Mouse (Mus musculus): ENCODE measurements around the gene Slc9a2.
"Not testable (repeated sequence)": the region's sequence is repeated elsewhere in the genome, so short reads cannot be mapped to it uniquely, and the experiment has no call there.

The Slc9a2 gene

DNA sequence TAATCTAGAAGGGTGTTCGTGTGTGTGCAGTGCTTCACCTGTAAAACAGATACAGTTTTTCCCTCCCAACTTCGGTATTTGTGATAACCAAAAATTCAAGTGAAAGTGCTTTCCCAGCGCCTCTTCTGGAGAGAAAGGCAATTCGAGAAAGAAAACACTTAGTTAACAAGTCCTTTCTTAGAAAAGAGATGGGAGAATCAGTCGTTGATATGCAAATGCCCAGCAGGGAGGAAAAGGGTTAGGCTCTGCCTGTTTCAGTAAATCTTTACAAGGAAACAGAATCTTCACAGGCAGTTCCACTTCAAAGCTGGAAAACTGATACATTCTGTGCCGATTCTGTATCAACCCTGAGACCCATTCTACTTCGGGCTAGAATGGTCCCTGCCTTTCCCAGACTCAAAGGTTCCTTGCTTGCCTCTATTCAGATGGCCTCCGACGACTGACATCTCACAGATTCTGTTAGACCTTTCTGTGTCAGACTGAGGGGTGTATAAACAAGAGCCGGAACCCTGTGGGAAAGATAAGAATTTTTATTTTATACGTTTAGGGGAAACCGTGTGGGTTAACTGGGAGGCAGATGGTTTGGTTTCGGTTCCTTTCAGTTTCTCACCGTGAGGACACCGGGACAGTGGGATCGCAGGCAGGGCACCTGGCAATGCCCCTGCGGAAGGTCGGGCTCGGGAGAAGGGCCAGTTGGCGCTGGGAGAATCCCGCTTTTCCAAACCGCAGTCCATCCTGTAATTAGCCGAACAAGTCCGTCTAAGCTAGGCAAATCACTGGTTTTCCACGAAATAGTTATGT lies at the start of gene Slc9a2:
TSS of gene Slc9a2 (plus strand) at position 508 of the 801 bp plus-strand sequence.
- peak; percentile 43 for DNase-seq (ENCODE audit: extremely low spot score)

DNA sequence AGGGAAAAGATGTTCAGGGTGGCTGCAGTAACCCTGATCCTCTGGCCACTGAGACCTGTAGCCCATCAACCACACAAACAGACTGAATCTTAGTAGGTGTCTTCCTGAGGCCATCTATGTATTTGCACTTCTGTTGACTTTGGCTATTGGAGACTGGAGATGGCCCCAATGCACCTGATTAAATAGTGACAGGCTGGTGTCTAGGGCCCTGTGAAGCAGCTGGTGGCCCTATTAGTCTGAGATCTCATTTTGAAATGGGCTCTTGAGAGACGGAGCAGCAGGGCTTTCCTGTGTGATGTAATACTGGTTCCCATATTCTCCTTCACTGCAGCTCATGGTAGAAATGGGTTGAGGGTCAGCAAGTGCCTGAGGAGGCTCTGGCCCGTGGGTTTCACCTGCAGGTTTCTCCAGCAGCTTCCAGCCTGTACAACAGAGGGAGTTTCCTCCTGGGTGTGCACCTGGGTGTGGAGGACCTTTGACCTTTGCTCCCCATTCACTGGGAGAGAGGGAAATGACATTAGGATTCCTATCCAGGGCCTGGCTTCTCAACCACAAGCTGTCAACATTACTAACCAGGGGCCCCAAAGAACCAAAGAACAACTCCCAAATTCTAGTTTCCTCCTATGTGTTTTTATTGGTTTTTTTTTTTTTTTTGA lies 47.8 kb upstream of the Slc9a2 start:
- DNase-seq (ENCODE audit: extremely low spot score): no peak

DNA sequence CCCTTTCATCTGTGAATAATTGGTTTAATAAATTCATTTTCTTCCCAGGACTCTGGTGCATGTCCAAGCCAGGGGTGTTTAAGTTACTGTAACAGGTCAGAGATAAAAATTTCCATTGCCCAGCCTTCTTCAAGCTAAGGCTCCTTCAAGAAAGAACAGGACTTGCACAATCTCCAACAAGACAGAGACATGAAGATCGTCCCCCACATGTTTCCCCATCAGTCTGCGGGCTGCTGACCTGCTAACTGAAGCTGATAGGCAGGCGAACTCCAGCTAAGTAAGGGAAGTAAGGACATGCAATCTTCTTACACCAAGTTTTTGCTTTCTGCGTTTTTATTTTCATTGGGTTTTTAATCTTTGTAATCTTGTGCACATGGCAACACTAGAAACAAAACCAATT lies 45.8 kb upstream of the Slc9a2 start:
- no peak for DNase-seq (ENCODE audit: extremely low spot score)

DNA sequence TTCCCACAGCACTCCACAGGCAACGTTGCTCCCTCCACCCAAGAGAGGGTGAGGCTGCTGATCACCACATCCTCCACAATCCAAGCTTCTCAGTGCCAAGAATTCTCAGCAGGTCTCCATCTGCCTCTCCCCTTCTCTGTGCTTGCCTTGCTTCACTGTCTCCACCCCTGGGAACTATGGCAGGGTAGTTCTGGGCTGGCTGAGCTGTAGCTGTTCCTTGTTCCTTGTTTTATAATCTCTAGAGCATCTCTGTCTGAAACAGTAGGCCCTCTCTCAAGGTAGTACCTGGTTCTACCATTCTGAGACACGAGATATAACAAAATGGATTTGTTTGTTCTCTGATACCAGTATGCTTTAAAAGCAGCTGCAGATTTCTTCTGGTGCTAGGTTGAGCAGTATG lies 32.1 kb upstream of the Slc9a2 start:
- no peak for DNase-seq (ENCODE audit: extremely low spot score)

DNA sequence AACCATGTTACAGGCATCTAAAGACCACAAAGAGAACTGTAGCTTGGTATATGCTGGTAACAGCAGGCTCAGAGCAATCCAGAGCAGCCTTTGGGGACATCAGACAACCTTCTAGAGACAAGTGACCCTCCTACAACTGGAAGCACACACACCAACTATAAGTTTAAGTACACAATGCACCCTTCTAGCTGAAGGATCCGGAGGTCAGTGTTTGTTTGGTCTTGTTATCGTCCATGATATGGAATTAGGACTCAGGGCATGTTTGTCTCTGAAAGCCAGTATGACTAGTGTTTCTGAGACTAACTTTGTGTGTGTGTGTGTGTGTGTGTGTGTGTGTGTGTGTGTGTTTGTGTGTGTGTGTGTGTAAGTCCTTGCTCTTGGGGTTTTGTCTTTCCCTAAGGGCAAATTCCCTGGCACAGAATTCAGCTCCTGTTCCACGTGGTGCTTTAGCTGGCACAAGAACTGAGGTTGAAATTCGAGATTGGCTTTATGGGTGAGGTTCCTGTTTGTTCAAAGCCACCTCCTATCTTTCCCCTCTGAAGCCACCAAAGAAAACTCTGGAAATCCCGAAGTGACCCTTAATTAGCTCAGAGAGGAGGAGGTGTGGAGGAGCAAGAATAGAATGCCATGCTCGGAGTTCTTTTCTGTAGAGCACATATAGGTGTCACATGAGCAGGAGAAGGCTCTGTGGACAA lies 29.4 kb upstream of the Slc9a2 start:
- no peak for DNase-seq (ENCODE audit: extremely low spot score)

DNA sequence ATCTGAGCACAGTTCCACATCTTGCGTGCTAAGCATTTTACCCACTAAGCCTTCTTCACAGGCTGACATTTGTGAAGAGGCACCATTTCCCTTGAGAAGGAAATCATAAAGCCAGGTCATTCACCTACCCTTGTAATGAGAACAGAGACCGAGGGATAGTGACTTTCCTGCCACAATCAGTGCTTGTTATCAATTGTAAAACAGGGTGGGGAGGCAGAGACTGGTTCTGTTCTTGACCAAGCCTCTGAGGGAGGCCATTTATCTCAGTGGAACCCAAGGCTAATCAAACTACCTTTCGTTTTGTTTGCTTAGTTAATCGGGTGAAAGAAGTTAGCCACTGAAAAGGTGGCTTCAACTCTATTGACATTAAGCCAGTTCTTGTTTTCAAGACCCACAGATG lies 23.3 kb upstream of the Slc9a2 start:
- no peak for DNase-seq (ENCODE audit: extremely low spot score)

DNA sequence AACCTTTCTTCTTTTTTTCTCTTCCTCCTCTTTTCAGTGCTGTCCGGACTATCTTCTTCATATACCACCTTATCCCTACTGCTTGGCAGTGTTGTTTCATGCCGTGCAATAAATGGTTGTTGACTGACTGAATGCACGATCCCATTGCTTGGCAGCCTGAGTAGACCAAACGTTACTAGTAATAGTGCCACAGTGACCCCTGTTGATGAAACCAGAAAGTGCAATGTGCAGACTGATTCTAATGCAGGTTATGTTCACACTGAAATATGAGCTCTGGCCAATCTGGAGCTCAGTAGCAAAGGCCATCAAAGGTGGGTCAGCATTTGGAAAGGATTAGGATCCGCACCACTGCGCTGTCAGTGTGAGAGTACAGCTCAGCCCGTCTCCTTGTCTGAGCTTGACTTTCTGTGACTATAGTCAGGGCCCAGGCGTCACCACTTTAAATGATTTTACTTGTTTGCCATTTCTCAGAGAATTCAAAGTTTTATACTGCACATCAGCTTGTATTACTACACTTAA lies 22.3 kb upstream of the Slc9a2 start:
- peak; percentile 72 for DNase-seq (ENCODE audit: extremely low spot score)

DNA sequence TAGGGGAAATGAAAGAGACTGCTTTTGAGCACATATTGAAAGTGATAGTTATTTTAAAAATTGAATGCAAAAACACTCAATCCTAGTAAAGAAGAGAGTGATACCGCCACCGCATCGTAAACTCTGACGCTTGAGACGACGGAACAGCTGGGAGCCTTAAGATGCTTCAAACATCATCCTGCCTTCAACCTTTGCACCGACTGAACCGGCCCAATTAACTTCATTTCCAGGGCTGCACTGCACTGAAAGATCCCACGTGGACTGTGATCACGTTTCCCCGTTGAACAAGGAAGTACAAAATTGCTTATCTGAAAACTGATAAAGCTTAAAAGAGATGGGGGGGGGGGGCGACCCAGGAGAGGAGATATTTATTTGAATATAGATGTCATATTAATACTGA lies 21.4 kb upstream of the Slc9a2 start:
- no peak for DNase-seq (ENCODE audit: extremely low spot score)

DNA sequence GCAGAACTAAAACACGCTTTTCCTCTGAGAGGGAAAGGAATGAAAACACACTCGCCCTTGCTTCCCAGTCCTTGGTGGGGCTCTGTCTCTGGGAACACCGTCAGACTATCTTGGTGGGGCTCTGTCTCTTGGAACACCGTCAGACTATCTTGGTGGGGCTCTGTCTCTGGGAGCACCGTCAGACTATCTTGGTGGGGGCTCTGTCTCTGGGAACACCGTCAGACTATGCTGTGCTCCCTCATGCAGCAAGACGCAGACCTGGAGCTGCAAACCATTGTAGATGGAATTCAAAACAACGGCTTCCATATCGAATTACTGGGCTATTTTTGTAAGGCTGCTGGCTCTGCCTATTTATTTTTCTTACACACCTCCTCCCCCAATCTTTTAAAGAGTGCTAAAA lies 20.9 kb upstream of the Slc9a2 start:
- no peak for DNase-seq (ENCODE audit: extremely low spot score)

DNA sequence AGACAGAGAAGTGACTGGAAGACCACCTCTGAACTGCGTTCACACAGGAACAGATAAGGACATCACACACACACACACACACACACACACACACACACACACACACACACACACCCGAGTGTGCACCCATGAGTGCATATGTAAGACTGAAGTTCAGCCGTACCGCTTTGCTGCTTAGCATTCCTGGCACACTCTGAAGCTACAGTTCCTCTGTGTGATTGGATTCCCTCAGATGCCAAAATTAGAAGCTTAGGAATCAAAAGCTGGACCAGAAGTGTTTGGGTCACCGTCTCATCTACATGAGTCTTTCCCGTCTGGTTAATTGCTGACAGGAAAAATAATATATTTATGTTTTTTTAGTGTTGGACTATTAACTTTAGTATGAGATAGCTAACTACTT lies 19.5 kb upstream of the Slc9a2 start:
- no peak for DNase-seq (ENCODE audit: extremely low spot score)

DNA sequence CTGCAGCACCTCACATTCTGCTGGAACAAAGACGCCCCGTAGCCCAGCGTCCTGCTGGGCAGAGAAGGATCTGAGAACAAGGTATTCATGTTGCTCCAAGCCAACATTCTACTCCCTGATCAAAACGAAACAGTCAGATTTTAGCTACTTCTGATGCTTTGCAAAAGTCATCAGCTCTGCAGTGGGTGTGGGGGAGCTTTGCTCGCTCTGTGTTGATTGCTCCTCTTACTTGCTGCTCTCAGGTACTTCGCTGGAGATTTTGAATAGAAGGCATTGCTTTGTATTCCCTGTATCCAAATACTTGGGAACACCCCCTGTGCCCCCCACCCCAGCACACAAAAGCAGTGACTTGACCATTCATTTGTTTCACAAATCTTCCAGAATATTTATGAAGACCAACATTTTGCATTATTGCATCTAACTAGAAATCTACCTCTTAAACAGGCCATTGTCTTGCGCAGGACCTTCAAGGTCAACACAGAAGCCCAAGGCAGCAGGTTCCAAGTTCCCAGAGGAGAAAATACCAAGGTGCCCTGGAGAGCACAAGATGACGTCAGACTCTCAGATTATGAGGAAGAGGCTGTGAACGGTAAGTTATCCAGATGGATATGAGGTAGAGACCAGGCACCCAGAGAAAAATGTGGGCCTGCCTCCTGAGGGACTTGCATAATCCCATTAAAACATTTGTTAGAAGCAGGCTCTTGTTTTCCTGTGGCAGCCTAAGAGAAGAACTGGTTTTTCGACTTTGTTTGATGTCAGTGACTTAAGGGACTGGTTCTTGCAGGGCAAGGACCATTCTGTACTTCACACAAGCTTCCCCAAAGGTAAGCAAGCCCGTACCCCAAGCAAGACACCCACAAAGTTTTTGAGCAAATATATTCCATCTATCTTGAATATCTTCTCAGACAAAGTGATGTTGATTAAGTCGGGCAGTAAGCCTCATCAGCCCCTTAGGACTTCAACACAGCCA lies 14.7 kb upstream of the Slc9a2 start:
- no peak for DNase-seq (ENCODE audit: extremely low spot score)

DNA sequence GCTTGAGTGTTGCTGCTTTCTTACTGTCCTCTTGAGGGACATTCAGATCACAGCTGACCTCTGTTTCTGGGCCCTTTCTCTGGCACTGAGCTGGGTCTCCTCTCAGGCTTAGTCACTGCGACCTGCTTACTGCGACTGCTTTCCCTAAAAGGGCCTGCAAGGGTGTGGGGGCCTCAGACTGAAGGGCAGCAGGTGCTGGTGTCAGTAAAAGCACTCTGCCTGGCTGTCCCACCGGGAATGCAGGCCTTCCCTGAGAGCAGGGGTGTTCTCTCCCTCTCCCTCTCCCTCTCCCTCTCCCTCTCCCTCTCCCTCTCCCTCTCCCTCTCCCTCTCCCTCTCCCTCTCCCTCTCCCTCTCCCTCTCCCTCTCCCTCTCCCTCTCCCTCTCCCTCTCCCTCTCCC lies 12.9 kb upstream of the Slc9a2 start:
- not testable (repeated sequence) for DNase-seq (ENCODE audit: extremely low spot score)

DNA sequence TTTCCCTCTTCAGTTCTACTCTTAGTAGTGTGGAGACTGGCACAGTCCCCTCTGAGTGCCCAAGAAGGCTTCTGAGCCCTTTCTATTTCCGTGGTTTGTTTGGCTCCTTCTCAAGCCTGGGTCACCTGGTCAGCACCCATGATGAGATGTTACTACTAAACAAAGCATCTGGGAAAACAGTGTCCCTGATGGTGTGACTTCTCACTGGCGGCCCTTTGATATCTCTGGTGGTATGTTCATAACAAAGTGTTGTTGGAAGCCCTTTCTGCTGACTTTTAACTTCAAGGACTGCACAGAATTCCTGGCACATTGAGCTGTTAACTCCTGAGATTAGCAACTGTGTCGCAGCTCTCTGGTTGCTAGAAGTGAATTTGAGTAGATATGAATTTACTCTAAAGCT lies 10.3 kb upstream of the Slc9a2 start:
- DNase-seq (ENCODE audit: extremely low spot score): no peak

DNA sequence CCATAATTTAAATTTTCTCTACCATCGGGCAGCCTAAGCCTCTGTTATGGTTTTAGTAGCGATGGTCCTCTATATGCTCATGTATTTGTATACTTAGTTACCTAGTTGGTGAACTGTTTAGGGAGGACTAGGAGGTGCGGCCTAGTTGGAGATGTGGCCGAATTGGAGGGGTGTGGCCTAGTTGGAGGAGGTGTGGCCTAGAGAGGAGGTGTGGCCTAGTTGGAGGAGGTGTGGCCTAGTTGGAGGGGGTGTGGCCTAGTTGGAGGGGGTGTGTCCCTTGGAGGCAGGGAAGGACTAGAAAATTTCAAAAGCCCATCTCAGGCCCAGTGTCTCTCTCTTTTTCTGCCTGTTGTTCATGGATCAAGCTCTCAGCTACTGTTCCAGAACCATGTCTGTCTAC lies 8.9 kb upstream of the Slc9a2 start:
- no peak for DNase-seq (ENCODE audit: extremely low spot score)

DNA sequence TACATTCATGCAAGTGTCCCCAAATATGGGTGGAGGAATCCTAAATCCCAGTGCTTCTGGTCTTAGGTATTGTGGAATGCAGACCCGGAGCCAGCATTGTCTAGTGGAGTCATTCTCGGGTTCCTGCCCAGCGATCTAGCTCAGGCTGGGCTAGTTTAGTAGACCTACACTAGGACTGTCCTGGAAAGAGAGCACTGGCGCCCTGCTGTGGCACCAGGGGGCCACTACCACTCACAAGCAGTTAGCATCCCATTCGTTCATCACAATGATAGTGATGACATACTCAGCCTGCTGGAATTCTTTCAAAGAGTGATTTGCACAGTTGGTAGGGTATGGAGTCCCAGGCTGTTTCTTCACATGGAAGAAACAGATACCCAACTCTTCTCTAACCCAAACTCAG lies 3.1 kb upstream of the Slc9a2 start:
- DNase-seq (ENCODE audit: extremely low spot score): no peak

DNA sequence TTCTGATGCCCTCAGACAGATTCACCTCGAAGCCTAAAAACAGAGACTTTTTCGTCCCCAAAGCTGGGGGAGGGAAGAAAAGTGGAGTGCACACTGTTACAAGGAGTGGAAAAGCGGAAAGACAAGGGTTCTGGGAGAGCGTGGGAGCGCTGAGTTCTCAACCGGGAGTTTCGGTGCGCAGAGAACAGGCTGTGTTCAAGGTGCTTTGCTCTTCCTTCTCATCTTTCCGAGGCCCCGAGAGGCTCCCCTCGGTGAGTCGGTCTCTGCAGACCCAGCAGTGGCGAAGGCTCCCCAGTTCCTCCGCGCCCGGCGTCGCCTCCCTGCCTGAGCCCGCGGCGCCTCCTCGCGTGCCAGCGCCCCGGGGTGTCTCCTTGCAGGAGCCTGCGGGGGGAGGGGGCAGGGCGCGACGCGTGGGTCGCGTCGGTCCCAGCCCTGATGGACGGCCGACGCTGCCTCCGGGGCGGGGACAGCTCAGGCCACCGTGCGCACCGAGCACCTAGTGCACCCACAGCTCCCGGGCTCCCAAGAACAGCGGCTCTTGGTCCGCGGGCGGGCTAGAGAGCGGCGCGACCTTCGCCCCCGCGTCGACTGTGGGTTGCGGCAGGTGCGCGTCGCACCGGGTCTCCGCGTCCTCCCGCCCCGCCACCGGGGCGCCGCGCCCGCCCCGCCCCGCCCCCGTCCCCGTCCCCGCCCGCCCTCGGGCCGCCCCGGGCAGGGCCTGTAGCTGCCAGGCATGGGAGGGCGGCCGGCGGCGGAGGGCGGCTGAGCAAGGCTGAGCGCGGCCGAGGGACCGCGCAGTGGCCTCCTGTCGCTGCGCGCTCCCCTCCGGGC lies 709 bp downstream of the Slc9a2 start:
- peak; percentile 41 for DNase-seq (ENCODE audit: extremely low spot score)

DNA sequence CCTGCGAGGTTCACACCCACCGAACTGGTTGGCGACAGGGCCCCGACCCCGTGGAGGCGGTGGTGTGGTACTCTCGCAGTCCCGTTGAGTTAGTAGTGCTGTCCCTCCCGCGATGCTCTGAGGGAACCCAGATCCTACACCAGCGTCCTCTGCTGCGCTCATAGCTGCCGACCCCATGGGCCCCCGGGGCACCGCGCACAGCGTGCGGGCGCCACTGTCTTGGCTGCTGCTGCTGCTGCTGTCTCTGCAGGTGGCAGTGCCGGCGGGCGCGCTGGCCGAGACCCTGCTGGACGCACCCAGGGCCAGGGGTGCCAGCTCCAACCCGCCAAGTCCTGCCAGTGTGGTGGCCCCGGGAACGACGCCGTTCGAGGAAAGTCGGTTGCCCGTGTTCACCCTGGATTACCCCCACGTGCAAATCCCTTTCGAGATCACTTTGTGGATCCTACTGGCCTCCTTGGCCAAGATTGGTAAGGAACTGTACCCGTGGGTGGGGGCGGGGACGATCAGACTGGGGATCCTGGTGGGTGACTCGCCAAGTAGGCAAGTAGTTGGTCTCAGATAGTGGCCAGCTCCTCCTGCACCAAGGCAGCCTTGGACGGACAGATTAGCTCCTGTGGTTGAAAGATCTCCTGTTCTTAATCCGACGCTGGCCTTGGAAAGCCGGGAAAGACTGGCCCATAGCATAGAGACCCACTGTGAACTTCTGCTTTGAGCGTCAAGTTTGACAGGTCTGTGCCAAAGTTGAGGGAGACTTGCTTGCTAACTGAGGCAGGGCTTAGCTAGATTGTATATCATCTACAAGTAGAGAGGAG lies 1.5 kb downstream of the Slc9a2 start:
- peak; percentile 24 for DNase-seq (ENCODE audit: extremely low spot score)

DNA sequence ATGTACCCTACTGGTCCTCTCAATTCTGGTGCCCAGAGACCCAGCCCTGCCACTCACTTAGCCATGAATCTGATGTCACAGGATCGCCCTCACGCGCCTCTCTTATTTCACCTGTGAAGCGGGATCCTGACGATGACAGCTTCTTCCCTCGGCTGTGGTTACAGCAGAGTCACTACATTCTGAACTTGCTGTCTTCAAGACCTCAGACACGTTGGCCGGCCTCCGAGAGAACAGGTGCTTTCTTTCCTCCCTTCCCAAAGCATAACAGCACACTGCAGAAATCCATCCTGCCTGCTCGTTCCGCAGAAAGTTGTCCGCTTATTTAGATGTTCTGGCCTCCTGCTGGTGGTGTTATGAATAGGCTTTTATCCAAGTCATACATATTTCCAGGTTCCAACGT lies 13.9 kb downstream of the Slc9a2 start:
- DNase-seq (ENCODE audit: extremely low spot score): no peak

DNA sequence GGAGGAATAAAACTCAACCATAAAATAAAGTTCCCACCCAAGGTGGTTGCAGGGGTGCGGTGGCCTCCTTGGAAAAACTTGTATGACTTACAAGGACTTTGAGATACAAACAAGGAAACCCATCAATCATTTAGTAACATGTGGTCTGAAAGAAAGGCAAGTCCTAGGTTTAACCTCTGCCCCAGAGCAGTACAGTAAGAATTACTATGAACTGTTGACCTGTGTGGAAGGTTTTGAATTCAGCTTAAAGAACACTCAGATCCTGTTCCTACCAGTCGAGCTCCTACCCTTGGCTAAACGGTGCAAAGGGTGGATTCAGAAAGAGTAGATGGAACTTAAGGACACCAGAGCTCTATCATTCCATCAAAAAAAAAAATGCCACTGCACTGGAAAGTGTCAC lies 16.1 kb downstream of the Slc9a2 start:
- DNase-seq (ENCODE audit: extremely low spot score): no peak

DNA sequence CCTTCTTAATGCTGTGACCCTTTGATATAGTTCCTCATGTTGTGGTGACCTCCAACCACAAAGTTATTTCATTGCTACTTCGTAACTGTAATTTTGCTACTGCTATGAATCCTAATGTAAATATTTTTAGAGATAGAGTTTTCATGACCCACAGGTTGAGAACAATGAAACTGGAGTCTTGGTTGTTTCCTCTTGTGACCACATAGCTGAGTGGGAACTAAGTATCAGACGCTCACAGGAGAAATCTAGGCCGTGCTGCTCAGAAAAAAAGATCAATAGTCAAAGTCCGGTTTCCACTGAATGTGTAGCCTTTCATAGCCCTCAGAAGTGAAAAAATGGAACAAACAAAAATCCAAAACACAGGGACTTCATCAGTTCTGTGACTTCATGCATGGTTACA lies 24.7 kb downstream of the Slc9a2 start:
- no peak for DNase-seq (ENCODE audit: extremely low spot score)
